Mouse (Mus musculus): ENCODE measurements around the gene Isy1.
A peak's percentile ranks its signal among the peaks of the same experiment; 100 is the strongest.

Isy1 gene

DNA sequence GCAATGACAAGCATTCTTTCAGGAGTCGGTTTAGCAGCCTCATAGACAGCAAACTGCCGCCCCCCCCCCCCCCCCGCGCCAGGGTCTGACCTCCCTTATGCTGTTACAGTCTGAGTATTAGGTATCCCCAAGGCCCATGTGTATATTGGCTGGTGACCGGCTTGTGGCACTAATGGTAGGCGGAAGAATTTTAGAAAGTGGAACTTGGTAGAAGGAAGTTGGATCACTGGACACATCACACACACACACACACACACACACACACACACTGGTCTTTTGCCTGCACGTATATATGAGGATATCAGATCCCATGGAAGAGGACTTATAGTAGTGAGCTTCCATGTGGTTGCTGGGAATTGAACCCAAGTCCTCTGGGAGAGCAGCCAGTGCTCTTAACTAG, 36.1 kb downstream of the Isy1 start:
- DNase-seq: no peak

DNA sequence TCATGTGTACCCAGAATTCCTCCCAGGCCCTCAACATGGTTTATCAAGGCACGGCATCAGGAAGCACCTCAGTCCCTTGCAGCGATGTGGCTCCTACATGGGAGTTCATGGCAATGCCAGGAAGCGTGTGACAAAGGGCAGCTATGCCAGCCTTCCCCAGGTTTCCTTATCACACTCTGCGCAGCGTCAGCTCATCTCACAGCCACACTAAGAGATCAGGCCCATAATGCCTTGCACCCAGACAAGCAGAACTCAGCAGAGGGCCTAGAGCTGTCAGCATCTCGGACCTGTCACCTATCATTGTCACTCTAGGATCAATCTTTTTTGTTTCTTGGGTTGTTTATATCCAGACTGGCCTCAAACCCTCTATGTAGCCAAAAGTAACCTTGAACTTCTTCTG, 39.0 kb downstream of the Isy1 start:
- no peak for DNase-seq

DNA sequence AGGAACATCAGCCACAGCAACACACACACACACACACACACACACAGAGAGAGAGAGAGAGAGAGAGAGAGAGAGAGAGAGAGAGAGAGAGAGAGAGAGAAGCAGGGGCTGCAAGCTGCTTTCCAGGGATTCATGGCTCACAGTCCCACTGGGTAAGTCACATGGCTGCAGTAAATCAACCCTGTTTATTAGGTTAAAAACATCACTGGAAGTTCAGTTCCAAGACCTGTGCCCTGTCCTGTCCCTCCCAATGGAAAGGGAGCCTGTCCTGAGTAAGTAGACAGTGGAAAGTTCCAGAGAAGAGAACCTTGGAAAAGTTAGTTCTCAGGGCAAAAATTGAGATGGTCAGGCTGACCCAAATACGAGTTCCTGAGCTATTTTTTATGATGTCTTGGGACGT, 41.3 kb downstream of the Isy1 start:
- no peak for DNase-seq

DNA sequence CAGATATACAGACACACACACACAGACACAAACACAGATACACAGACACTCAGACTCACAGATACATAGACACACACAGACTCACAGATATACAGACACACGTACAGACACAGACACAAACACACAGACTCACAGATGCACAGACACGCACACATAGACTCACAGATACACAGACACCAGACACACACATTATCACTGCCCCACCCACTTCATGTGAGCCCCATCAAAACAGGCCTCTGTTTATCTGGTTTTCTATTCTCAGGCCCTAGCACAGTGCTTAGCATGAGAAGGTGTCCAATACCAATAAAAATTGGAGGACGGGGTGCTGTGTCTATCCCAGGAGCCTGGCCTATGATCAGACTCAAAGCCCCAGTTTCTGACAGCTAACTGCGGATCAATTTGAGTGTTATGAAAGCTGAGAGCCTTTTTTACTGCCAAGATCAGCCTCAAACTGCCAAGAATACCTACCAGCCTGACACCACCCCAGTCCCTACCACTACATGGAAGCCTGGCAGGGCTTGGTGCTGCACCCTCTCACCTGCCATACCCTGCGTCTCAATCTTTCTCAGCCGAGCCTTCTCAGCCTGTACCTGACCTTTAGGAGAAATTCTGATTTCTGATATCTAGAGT, 42.2 kb downstream of the Isy1 start:
- peak in 1 of 2 experiments; percentile 30 for DNase-seq

DNA sequence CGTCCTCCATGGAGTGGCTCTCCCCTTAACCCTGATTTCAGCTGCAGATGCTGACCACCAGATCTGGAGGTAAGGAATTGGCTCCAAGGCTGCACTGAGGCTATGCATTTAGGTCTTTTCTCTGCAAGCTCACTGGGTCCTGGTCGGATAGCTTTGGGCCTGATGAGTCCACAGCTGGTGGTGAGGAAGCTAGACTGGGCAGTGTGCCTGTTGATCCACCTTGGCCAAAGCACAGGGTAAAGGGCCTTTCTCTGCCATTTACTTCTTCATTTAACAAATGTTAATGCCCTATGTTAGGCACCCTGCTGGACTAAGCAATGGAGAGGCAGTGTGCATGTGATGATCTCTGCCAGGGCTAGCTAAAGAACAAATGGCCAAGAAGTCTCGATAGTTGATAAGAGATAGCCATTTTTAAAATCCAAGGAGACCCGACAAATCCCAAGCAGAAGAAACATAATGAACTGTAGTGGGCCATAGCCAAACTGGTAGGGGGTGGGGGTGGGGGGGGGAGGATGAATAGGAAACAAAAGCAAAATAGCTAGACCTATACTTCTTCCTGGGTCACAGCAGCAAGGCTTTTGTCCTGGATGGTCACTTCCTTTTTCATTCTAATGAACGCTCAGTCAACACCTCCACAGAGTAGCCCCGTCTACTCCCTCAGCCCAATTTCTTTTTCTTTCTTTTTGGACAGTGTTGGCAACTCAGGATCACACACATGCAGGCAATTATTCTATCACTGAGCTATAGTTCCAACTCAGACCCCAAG, 43.0 kb downstream of the Isy1 start:
- peak; percentile 67 for DNase-seq

DNA sequence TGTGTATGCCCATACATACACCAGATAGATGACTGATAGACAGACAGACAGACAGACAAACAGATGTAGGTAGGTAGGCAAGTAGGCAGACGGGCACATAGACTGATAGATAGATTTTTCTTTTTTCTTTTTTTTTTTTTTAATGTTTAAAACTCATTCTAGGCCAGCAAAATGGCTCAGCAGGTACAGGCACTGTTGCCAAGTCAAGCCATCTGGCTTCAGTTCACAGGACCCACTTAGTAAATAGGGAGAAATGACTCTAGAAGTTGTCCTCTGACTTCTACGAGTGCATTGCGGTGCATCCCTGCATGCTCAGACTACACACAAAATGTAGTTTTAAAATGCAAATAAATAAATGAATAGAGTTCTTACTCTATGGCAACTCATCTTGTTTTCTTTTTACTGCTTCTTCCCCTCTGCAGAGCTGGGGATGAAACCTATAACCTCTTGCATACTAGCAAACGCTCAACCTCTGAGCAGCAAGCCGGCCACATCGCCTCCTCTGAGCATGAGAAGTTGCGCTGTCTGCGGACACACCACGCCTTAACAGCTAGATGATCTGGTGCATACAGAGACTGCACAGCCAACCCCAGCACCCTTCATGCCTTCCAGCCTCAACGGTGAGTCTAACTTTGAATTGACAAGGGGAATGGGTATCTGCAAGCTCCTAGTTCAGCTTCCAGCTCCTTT, 44.6 kb downstream of the Isy1 start:
- peak; percentile 85 to 88 for DNase-seq

DNA sequence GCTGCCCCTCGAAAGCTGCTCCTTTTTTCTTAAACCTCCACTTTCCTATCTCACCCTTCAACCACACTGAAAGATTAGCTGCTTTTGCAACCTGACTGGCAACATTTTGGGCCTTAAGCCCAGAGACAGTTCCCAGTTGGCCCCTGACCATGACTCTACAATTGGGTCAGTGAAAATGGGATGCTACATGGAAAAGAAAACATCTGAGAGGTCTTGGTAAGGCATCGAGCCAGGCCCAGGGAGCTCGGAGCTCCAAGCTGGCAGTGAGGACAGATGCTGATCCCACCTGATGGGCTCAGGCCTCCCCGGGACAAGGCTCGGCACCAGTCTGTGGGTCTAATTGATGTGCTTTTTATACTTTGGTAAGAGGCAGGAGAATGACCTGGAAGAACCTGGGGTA, 46.8 kb downstream of the Isy1 start:
- DNase-seq: no peak

DNA sequence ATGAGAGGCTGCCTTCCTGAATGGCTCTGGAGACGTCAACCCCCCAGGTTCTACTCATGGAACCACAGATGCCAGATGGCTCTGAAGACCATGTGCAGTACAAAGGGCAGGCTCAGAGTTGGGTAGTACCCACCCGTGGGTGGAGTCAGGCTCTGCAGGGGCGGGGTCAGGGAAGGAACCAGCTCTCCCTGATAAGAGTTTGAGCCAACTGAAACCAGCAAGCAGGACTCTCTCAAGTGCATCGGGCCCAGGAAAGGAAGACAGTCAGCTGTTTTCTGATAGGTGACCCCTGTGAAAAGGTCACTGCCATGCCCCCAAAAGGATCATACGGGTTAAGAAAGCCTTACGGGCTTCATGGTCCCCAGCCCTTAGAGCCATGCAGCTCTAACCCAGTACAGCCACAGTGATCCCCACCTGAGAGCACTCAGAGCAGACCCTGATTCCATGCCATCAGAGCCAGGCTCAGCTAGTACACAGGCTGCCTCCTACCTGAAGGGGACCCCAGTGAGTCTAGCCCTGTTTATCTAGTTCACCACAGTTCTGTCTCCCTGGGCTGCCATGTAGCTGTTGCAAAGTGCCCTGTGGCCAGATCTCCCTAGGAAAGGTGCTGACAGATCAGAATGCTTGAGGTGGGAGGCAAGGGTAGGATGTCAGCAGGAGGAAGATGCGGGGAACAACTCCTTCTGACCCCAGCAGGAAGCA, 47.7 kb downstream of the Isy1 start:
- DNase-seq: no peak

DNA sequence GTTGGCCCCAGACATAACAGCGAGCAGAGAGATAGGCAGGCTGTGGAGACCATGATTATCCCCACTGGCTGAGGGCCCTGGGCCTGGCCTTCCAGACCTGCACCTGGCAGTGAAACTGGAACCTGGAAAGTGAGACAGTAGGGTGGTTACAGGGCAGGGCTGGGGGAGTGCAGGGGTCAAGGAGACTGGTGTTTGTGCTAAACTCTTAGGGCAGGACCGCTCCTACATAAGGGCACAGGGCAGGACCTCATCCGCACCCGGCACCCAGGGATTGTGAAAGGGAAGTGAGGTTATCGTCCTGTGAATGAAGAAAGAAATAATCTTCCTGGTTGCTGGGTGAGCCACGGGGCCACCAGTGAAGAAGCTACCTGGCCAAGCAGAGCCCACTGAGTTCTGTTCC, 48.8 kb downstream of the Isy1 start:
- DNase-seq: no peak

DNA sequence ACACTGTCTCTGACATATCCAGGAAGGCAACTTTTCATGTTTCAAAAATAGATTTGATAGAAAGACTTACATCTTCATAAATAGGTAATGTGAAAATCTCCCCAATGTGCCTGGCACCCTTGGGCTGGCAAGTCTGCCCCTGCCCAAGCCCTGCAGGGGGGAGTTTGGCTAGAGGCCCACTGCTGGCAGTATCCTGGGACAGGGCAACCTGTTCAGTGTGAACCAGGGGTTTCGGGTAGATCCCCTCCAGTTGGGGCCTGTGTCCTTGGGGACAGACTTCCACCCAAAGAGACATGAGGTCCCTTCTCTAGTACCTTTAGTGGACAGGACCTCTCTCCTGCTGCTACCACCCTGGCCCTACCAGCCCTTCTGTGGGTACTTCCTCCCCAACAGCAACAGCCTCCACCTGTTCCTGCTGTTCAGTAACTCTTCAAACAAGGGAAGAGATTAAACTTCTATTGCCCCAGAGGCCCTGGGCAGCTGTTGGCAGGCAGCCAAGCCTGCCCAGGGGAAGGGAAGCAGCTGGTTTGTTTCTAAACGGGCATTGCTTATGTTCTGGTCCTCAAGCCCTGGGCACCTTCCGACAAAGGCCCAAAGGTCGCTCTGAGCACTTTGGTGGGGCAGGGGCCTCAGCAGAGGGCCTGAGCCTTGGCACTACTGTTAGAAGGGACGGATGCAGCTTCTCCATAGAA, 49.6 kb downstream of the Isy1 start:
- DNase-seq: peak; percentile 57 to 59

DNA sequence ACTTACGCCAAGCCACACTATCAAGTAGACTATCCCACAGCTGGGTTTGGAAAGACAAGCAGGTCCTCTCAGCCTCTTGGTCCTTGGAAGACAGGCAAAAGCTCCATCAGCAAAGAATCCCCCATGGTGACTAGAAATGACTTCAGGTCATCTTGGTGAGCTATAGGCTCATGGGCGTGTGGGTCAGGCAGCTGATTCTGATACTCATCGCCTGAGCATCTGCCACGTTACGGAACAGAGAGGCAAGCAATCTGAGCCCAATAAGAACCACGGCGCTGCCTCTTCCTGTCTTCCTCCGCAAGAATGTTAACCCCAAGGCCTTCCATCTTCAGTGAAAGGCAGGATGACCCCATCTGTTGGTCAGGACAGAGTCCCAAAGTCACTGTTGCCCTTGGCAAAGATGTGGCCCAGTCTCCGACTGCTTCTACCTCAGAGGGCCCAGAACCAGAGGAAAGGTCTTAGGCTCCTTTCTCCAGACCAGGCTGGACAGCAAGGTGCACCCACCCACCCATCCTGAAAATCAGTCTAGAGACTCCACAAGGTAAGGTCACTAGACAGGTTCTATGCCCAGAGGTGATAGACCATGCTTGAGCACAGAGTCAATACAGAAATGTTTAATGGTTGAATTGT, 50.2 kb downstream of the Isy1 start:
- DNase-seq: no peak

DNA sequence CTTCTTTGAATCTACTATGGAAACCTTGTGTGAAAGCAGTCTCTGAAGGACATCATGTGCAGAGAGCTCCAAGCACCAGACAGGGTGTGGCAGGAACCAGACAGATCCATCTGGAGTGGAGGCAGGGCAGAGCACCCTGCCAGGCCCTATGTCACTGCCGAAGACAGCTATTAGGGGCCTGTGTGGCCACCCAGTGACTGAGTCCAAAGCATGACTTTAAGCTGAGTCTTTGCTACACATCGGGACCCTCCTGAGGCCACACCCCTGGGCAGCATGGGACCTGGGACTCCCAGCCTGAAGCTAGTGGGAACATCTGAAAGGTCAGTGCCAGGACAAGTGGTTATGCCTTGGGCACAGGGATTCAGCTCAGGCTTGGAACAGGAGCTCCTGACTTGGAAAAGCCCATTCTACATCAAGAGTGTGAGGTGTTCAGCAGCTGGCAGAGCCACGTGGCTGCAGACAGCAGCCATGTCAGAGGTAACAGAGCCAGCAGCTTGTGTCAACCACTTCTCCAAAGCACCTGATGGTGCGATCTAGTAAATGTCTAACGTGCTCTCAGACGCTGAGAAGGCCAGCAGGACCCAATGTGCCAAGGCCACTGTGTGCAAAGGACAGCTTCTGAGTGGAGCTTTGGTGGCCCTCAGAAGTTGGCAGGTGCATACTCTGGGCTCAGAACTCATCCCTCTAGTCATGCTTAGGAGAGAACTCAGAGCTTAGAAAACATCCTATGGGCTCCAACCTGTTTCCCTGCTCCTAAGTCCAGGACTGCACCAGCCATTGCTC, 51.3 kb downstream of the Isy1 start:
- DNase-seq: peak in 1 of 2 experiments; percentile 37

DNA sequence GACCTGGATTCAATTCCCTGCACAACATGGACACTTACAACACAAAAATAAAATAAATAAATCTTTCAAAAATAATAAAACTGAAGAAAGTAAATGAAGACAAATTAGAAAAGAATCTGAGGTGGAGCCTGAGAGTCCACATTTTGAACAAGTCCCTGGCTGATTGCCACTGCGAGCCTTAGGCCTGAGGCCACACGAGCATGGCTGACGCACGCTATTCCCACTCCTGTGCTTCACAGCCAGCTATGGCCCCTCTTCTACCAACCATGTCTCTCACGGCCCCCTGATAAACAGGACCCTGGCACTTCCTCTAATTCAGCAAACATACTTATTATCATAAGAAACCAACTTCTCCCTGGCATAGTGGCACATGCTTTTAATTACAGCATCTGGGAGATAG, 52.0 kb downstream of the Isy1 start:
- peak in 1 of 2 experiments; percentile 34 for DNase-seq

DNA sequence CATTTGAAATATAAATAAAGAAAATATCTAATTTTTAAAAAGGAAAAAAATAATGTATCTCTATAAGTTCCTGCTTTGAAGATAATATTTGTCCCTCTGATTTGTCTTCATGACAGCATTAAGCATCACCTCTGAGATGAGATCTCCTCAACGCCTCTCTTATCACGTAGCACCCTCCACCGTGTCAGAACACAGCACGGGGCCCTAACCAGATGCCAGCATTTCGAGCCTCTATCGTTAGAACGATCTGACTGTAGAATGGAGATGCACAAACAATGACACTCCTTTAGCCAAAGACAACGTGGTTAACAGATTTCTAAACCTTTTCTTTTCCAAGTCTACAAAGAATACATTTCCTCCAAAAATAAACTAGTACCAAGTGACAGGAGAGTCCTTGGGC, 54.6 kb downstream of the Isy1 start:
- no peak for DNase-seq

DNA sequence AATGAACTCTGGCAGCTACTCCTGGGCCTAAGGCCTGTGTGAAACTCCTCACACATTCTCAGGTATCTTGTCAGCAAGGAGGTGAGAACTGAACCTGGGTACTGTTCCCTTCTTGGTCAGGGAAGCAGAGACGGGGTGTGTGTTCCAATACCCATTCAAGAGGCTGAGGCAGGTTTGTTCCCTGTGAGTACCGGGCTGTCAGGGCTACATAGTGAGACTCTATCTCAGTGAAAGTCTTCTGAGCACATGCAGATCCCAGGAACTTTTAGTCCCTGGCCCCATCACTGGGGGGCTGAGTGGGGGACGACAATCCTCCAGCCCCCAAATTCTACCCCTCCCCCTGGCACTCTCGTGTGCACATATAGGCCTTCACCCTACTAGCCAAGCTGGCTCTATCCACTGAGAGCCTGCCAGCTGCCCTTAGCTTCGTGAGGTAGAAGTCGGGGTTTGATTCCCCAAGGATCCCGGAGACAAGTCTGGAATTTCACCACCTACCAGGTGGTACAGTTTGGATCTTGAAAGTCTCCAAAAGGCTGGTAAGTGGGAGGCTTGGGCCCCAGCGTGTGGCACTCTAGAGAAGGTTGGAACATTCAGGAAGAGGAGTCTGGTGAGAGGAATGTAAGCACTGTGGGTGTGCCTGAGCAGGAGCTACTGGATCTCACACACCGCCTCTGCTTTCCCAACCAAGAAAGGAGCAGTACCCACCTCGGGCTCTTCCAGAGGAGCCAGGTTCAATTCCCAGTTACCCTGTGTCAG, 57.9 kb downstream of the Isy1 start:
- no peak for DNase-seq

DNA sequence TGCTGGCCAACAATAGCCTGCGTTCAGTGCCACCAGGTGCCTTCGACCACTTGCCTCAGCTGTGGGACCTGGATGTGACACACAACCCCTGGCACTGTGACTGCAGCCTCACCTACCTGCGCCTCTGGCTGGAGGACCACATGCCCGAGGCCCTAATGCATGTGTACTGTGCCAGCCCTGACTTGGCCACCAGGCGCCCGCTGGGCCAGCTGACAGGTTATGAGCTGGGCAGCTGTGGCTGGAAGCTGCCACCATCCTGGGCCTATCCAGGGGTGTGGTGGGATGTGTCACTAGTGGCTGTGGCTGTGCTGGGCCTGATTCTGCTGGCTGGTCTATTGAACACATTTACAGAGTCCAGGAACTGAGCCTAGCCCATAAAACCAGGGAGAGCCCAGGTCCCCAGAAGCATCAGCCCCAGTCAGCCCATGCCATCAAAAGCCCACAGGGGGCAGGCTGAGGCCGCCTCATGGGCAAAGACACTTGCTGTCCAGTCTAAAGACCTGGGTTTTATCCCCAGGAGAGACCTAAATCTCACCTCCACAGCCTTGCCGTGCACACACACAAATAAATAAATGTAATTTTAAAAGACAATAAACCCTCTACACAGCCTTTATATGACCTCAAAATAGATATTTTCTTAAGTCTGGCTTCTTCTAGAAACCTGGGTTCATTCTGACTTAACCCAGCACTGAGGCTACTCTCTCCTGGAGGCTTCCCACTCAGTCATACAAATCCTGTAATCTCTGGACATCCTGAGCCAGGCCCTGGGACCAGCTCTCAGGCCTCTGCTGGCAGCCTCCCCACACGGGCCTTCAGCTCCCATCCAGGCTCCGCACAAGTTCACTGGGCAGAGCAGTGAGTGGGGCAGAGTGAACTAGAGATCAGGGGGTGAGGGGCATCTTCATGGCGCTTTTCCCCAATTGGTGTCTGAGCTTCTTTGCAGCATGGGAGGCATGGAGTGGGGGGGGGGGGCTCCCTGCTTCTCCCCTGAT, 59.1 kb downstream of the Isy1 start:
- DNase-seq: no peak

DNA sequence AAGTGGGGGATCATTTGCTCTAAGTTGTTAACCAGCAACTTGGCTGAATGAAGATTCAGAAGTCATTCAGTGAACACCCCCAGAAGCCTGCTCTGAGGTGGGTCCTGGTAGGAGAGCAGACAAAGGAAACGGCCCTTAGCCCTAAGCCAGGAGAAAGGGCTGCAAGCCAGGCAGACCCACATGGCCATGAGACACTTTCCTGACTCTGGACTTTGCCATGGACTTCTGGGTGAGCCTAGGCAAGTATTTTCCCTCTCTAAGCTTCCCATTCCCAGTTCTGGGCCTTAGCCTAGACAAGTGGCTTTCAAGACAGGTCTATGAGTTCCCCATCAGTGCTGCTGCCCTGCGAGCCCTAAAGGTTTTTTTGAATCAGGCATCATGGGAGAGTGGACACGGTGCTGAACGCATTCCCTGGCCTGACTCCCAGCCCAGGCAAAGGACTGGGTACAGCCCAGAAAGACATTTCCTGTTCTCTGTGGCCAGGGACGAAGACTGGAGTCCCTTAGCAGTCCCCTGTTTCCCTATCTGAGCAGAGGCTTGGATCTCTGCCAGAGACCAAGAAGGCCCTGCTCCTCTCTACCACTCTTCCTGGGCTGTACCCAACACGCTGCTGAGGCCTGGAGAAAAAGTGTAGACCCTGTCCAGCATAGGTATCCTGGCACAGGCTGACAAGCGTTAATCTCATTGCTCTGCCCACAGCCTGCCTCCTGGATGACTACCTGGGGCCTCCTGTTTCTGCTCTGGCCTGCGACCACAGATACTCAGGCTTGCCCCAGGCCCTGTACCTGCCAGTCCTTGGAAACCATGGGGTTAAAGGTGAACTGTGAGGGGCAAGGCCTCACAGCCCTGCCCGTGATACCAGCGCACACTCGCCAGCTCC, 60.1 kb downstream of the Isy1 start:
- no peak for DNase-seq

DNA sequence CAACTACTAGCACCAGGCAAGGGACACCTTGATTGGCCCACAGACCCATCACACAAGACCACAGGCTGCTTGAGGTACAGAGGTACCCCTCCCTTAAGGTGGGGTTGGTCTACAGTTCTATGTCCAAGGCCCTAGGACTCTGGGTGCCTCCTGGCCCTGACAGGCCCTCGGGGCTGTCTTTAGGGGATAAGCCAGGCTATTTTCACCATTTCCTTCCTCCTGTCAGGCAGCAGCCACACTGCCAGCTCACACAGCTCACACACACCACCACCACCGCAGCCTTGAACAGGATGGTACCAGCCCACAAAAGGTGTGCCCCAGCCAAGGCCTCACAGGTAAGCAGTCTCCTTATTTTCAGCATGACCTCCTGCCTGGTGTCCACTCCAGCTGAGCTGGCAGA, 60.8 kb downstream of the Isy1 start, which contains the start of gene Gp9:
Gene Gp9, plus strand, starts transcription at position 231 of the 400 bp plus-strand sequence.
- no peak for DNase-seq

Measured in cerebellum, postnatal 10 days (tissue).